Mouse (Mus musculus) limb, embryonic 14.5 days (tissue): Measurements from ENCODE around the gene Exoc8. TPM values are rescaled to one million over a fixed set of nuclear protein-coding genes. Genes with fewer than 3 reads are reported as not detected.

Experiments
- ATAC-seq: fragments of 200-750 bp; cut with Nextera tagmentation; 2 replicates; pipeline ENCODE4 v1.8.0; 2017; ENCODE audit warnings: low read depth, moderate number of reproducible peaks, moderate TSS enrichment; ENCODE audit not compliant: low FRiP score
- DNase-seq: peaks from one replicate; pipeline ENCODE4 v3.0.0-alpha.2; 2015; ENCODE audit warnings: low spot score
- H3K27ac ChIP-seq: fragments of 300-500 bp; sonication (generic); replicated peaks from 2 replicates; pipeline ENCODE4 v1.5.1; 2014; ENCODE audit warnings: low read depth, mild to moderate bottlenecking, low read length, moderate library complexity, mixed read lengths
- H3K27me3 ChIP-seq: fragments of 300-500 bp; sonication (generic); 2 replicates; pipeline ENCODE4 v1.6.1; 2014; ENCODE audit warnings: low read length, mixed read lengths; ENCODE audit not compliant: control insufficient read depth, insufficient read depth
- H3K36me3 ChIP-seq: fragments of 300-500 bp; sonication (generic); 2 replicates; pipeline ENCODE4 v1.6.1; 2014; ENCODE audit warnings: mild to moderate bottlenecking, low read length, moderate library complexity, mixed read lengths; ENCODE audit not compliant: control insufficient read depth, insufficient read depth
- H3K4me1 ChIP-seq: fragments of 300-500 bp; sonication (generic); 2 replicates; pipeline ENCODE4 v1.6.1; 2014; ENCODE audit warnings: antibody characterized with exemption, low read length, mixed read lengths; ENCODE audit not compliant: control insufficient read depth, insufficient read depth
- H3K4me2 ChIP-seq: fragments of 300-500 bp; sonication (generic); replicated peaks from 2 replicates; pipeline ENCODE4 v1.6.1; 2014; ENCODE audit warnings: low read depth, mild to moderate bottlenecking, low read length, moderate library complexity; ENCODE audit not compliant: severe bottlenecking
- H3K4me3 ChIP-seq: fragments of 300-500 bp; sonication (generic); replicated peaks from 2 replicates; pipeline ENCODE4 v1.5.1; 2014; ENCODE audit warnings: low read length
- H3K9ac ChIP-seq: fragments of 300-500 bp; sonication (generic); 2 replicates; pipeline ENCODE4 v1.6.1; 2014; ENCODE audit warnings: mild to moderate bottlenecking, low read depth, low read length, moderate library complexity; ENCODE audit not compliant: severe bottlenecking
- H3K9me3 ChIP-seq: fragments of 300-500 bp; sonication (generic); 2 replicates; pipeline ENCODE4 v1.6.1; 2016; ENCODE audit warnings: low read length; ENCODE audit not compliant: control insufficient read depth
- POLR2A ChIP-seq: fragments of 200-500 bp; IDR thresholded peaks from 2 replicates; pipeline ENCODE4 v1.8.0; 2012; ENCODE audit warnings: inconsistent platforms, mild to moderate bottlenecking, moderate library complexity, borderline replicate concordance; ENCODE audit not compliant: insufficient read depth, insufficient read length; ENCODE audit errors: extremely low read depth
- WGBS: fragments of 180-500 bp; shearing (Covaris S2); extraction: QIAGEN DNeasy Blood & Tissue Kit; methylation state at CpG from one replicate; pipeline ENCODE4 v1.1.7; 2014; 5-methylcytosine and 5-hydroxymethylcytosine counted together
- polyA plus RNA-seq, 2 experiments: library from polyadenylated mRNA; depleted of rRNA in 1 of 2; stranded (reverse) in 1 of 2; unstranded in 1 of 2; fragments of >200 nt; fragmentation: Nextera tagmentation in 1 of 2; extraction: Ambion mirVana in 1 of 2; gene quantifications; 2 replicates each; pipeline versions ENCODE4 v1.2.1 to v1.2.3; 2012 to 2014

The Exoc8 gene
- polyA plus RNA-seq, 2 experiments, result 5.7 to 6.4 TPM

DNA sequence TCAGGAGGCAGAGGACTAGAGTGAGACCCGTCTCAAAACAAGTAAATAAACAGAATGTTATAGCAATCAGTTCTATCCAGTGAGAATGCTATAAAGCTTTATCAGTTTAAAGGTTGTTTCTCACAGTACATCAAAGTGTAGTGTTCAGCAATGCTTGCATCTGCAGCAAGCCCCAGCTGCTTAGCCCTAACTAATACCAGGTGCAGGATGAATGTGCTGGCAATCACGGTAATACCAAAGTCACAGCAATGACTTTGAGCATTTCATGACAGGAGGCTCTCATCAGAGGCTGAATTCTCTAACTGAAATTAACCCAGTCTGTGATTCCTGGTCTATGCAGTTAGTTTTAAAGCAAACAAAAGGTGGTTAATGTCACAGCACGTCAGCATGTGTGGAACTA lies 4.9 kb downstream of the Exoc8 start:
- Histone ChIP-seq H3K36me3 (peaks cover 60% of the 10 kb centered on the region), H3K4me2 (no peak overlapping the region), H3K9ac (no peak overlapping the region), H3K4me3 (no peak overlapping the region), H3K27me3 (no peaks in the 10 kb centered on the region), H3K27ac (no peak overlapping the region), H3K4me1 (peaks cover 9% of the 10 kb centered on the region; the same call in 1 of the 2 replicates), H3K9me3 (peaks cover 3% of the 10 kb centered on the region; the same call in 1 of the 2 replicates)
- ATAC-seq, result no peak
- DNase-seq, result peak; percentile 18
- 13% methylated on average over 3 of the region's 3 CpGs for WGBS
- TF ChIP-seq POLR2A, result no peak

DNA sequence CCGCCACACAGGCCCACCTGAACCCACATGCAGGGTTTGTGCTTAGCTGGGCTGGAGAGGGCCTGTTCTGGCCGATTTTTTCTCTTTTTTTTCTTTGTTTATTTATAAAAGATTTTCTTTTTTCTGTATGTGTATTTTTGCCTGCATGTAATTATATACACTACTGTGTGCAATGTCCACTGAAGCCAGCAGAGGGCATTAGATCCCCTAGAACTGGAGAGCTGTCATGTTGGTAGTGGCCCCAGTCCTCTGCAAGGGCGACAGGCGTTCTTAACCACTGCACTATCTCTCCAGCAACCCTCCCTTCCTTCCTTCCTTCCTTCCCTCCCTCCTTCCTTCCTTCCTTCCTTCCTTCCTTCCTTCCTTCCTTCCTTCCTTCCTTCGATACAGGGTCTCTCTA lies 9.1 kb downstream of the Exoc8 start:
- Histone ChIP-seq H3K9ac (no peak overlapping the region), H3K36me3 (peaks cover 86% of the 10 kb centered on the region), H3K4me2 (no peak overlapping the region), H3K9me3 (peaks cover 7% of the 10 kb centered on the region; the same call in 1 of the 2 replicates), H3K4me1 (0 out of 2 replicates have a peak, but pooled peaks cover 4% of the 10 kb centered on the region), H3K4me3 (no peak overlapping the region), H3K27me3 (no peaks in the 10 kb centered on the region), H3K27ac (no peak overlapping the region)
- DNase-seq, result no peak
- no peak for TF ChIP-seq POLR2A
- no peak for ATAC-seq
- 96% methylated on average over 5 of the region's 5 CpGs for WGBS

DNA sequence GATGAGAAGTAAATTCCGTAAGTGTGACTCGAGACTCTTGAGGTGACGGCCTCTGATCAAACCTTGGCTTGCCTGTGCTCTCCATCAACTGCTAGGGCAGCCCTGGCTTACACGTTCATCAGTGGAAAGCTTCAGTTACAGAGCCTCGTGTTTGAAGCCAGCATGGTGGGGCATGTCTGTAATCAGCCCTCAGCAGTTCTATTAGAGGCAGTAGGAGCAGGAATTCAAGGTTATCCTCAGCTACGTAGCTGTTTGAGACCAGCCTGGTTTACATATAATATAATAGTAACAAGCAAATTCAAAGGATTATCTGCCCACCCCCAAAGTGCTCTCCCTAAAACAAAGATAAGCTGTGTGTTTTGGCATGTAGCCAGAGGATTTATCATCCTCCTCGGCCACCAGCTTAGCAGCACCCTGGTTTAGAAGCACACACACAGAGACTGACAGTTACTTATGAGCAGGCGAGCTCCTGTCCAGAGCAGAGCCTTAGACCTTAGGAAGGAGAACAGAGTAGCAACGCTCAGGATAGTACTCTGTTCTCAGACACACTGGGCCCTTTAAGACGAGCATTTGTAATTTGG lies 18.5 kb downstream of the Exoc8 start:
- Histone ChIP-seq H3K4me1 (no peaks in the 10 kb centered on the region), H3K27me3 (no peaks in the 10 kb centered on the region), H3K27ac (no peak overlapping the region), H3K9me3 (no peaks in the 10 kb centered on the region), H3K9ac (no peak overlapping the region), H3K4me3 (no peak overlapping the region), H3K4me2 (no peak overlapping the region), H3K36me3 (peaks cover 88% of the 10 kb centered on the region)
- WGBS, result 84% methylated on average over 10 of the region's 10 CpGs
- ATAC-seq (no peak), DNase-seq (no peak)
- no peak for TF ChIP-seq POLR2A

DNA sequence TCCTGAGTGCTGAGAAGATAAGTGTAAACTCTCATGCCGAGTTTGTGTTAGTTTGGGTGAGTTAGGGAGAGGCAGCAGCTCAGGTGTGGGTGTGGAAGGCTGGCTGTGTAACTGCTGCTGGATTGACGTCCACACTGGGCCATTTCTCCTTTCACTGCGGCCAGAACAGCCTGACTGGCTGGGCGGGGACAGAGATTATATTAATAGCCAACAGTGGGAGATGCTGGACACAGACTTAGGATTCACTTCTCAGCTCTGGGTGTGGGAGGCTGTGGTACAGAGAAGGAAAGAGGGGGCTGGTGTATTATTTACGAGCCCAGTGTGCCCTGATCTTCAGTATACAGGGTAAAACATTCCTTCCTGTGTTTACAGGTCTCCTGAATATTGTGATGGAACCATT lies 19.4 kb downstream of the Exoc8 start:
- ATAC-seq, result no peak

DNA sequence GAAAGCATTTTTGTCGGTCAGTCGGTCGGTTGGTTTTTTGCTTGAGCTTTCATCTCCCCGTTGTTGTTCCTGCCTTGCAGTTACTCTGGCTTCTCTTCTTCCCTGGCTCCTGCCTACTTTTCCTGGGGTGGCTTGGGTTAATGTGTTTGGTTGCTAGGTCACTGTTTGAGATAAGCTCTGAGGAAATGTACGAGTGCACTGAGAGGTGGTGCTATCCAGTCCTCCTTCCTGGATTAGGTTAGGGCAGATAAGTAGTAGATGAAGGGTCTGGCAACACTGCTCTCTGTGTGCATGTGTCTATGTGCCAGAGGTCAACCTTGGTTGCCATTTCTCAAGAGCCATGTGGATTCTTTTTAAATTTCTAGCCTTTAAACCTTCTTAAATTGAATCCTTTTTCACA lies 24.8 kb downstream of the Exoc8 start:
- Histone ChIP-seq H3K4me1 (no peaks in the 10 kb centered on the region), H3K9me3 (no peaks in the 10 kb centered on the region), H3K4me2 (no peak overlapping the region), H3K36me3 (peaks cover 68% of the 10 kb centered on the region), H3K27ac (no peak overlapping the region), H3K27me3 (no peaks in the 10 kb centered on the region), H3K9ac (no peak overlapping the region), H3K4me3 (no peak overlapping the region)
- DNase-seq, result no peak
- WGBS, result 90% methylated on average over 5 of the region's 5 CpGs
- no peak for ATAC-seq
- TF ChIP-seq POLR2A, result no peak

More for the DNA sequence above, 19.4 kb downstream of the Exoc8 start:
- H3K36me3 ChIP-seq, result peaks cover 88% of the 10 kb centered on the region
- WGBS, result 79% methylated on average over 5 of the region's 5 CpGs
- no peaks in the 10 kb centered on the region for H3K9me3 ChIP-seq
- H3K27ac ChIP-seq, result no peak overlapping the region
- no peak overlapping the region for H3K9ac ChIP-seq
- DNase-seq, result no peak
- no peak overlapping the region for H3K4me2 ChIP-seq
- TF ChIP-seq POLR2A, result no peak
- no peak overlapping the region for H3K4me3 ChIP-seq
- no peaks in the 10 kb centered on the region for H3K27me3 ChIP-seq
- H3K4me1 ChIP-seq, result no peaks in the 10 kb centered on the region
